Mouse (Mus musculus) cerebellum, postnatal 36 days (tissue): Measurements from ENCODE around the gene Arid1a.
A peak's percentile ranks its signal among the peaks of the same experiment; 100 is the strongest.

ENCODE experiments used
- DNase-seq, 2 experiments: peaks; one replicate each; pipeline ENCODE4 v3.0.0; 2021 to 2022; ENCODE audit warnings: mixed read lengths in 2 of 2

The Arid1a gene

DNA sequence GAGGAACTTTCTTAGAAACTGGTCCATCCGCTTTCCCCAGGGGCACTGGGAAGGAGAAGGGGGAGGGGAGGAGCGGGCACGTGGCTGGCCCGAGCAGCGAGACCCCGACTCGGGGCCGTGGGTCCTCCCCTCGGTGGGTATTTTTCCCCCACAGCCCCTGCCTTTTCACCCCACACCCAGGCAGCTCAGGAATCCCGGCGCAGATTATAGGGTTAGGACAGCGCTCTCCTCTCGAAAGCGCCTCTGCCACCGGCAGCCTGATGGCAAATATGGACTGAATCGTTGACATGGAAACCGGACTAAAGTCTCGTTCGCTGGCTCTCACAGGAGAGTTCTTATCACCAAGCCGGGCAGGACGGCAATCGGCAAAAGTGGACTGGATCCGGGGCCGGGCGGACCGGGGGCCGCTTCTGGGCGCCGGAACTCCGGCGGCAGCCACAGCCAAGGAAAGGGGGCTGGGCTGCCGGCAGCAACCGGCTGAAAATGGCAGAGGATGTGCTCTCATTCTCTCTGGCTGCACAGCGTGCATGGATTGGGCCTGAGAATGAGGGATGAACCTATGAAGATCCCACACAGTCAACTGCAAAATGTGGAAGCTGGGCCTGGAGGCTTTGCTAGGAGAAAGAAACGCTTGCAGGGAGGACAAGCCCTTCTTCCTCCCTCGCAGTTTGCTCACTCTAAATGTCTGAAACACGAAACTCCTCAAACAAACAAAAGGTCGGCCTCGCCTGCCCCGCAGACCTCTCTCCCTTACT is at the start of gene Arid1a:
Arid1a (minus strand) TSS at position 256 of the 755 bp plus-strand sequence.
- DNase-seq: peak; percentile 94 to 95

- no peak for DNase-seq
Observed at GRCm38 (mm10) chr4:133804401-133805263, 48.1 kb upstream of the Arid1a start.

GRCm38 (mm10) chr4:133800589-133800988 is 44.0 kb upstream of the Arid1a start:
- no peak for DNase-seq

DNA sequence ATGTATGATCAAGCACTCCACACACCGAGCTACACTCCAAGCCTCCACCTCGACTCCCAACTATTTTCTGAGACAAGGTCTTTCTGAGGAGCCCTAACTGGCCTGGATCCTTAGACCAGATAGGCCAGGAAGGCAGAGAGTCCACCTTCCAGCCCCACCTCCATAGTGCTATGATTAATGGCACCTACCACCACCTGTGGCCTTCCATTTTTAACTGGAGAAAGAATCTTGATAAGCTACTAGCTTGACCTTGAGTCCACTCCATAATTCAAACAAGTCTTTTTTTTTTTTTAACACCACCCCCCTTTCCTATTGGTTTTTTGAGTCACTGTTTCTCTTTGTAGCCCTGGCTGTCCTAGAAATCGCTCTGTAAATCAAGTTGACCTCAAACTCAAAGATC is 36.7 kb upstream of the Arid1a start:
- no peak for DNase-seq

- peak; percentile 90 to 93 for DNase-seq
Observed at GRCm38 (mm10) chr4:133774570-133775554, 18.3 kb upstream of the Arid1a start.

DNA sequence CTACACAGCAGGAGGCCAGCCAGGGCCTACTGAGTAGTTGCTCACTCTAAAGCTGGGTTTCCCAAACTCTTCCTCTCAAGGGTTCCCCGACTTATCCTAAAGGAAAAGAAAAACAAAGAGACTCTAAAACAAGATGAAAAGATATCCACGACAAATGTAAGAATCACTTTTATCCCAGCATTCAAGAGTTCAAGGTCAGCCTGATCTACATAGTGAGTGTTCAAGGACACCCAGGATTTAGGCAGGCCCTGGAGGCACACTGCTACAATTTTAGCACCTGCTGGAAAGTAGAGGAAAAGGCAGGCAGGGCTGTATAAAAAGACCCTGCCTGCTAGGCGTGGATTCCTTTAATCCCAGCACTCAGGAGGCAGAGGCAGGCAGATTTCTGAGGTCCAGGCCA is 12.6 kb upstream of the Arid1a start:
- DNase-seq: no peak

- DNase-seq: no peak
Observed at GRCm38 (mm10) chr4:133763112-133763511, 6.5 kb upstream of the Arid1a start.

DNA sequence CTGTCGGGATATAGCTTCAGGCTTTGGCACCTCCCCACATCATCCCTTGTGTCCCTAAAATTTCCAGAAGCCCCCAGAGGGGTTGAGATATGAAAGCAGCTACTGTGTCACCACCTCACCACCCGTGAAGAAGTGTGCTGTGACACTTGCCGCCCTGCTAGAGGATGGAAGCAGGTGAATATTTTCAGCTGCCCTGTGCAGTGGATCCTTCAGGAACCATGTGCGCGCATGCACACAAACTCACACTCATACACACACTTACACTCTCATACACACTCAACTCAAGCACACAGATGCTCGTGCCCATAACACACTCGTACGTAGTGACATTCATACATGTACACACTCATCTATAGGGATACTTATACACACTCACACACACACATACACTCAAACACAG is 3.1 kb upstream of the Arid1a start:
- no peak for DNase-seq

- peak; percentile 84 to 86 for DNase-seq
Observed at GRCm38 (mm10) chr4:133757269-133757835, 783 bp upstream of the Arid1a start.

- no peak for DNase-seq
Observed at GRCm38 (mm10) chr4:133755861-133756371, 653 bp downstream of the Arid1a start.

- no peak for DNase-seq
Observed at GRCm38 (mm10) chr4:133754871-133755765, 1.5 kb downstream of the Arid1a start.

DNA sequence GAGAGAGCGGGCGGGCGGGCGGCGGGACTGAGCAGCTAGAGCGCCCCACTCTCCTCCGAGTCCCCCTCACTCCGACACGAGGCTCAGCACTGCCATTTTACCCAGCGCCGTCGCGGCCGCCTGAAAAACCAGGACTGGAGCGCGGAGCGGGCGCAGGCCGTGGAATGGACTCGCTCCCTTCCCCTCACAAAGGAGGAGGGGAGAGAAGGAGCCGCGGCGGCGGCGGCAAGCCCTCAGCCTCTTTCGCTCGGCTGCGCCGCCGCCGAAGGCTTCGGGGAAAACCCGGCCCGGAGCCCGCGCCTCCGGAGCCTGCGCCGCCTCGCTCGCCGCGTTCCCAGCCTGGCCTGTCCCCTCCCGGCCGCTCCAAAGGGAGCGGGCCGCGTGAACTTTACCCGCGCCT is 2.3 kb downstream of the Arid1a start:
- DNase-seq: peak; percentile 99 to 100

- peak; percentile 62 to 68 for DNase-seq
Observed at GRCm38 (mm10) chr4:133753375-133754190, 3.0 kb downstream of the Arid1a start.

DNA sequence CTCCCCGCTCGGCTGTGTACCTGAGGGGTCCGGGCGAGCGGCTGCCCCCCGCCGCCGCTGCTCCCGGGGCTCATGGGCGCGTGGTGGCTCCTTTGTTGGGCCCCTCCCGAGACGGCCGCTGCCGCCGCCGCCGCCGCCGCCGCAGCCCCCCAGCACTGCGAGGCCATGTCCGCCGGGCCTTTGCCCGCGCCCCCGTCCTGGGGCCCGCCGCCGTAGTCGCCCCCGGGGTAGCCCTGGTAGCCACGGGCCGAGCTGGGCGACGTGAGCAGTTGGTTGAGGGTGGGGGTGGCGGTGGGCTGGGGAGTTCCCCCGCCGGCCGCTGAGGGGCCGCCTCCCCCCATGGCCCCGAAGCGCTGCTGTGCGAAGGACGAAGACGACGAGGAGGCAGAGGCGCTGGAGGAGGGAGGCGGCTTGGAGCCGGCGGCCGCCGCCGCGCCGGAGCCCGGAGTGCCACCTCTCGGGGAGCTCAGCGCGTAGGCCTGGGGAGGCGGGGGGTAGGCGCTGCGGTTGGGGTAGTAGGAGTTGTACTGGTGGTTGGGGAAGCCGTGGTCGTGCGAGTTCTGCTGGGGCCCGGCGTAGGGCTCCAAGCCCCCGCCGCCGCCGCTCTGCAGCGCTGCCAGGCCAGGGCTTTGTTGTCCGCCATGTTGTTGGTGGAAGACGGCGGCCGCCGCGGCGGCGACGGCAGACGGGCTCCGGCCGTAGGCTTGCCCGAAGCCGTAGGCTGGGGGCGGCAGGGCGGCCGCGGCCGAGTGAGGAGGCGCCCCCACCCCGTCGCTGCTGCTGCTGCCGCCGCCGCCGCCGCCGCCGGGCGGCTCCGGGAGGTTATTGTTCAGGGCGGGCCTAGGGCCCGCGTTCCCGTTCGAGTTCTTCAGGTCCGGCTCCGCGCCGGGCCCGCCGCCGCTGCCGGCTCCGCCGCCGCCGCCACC is 3.9 kb downstream of the Arid1a start:
- DNase-seq: peak; percentile 48 to 51

DNA sequence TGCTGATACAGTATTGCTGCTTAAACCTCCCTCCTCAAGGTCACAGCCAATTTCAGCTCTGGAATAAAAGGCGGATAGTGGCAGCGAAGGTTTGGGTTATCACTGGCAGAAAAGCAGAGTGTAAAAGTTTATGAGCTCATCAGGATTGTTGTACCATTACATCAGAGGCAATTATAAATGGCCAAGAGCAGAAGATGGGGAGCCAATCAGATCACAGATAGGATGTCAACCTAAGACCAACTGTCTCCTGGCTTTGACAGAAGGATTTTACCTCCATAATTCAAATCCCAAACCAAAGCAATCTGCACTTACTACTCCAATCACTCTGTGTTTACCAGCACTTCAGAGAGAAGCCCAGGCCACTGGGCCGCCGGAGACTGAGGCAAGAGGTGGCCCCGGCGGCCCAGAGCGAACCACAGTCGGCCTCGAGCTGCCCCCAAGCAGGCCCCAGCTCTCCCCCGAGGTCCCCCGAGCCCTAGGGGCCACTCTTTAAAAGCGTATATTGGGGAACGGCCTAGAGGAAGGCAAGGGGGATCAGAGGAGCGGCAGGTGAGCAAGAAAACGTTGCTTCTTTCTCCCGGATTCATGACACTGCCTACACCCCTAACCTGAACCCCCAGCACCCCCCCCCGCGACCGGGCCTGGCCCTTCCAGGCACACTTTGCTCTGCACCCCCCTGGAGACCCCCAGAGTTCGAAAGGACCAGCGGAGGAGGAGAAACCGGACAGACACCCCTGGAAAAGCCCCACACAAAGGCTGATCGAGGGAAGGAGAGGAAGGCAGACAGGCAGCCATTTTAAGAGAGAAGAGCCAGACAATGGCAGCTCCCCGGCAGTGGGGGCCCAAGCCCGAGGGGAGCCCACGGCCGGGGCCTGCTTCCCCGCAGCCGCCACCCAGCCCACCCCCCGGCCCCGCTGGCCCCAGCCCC is 4.8 kb downstream of the Arid1a start:
- DNase-seq: peak in 1 of 2 experiments; percentile 58

- DNase-seq: no peak
Observed at GRCm38 (mm10) chr4:133750184-133750775, 6.3 kb downstream of the Arid1a start.

DNA sequence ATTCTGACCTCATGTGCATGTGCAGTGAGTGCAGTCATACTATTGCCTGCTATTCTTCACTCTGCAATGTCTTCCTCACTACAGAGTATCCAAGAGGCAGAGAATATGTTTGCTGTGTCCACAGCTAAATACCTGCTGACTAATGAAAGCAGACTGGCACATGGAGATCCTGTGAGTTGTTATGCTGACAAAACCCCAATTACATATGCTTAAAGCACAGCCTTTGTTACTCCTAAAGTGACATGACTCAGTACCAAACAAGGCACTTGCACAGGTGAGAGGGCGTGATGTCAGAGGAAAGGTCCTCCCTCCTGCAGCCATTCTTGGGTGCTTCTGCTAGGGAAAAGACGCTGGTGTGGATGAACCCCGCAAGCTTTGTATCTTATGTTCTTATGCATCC is 21.3 kb downstream of the Arid1a start:
- DNase-seq: no peak
